Comparison of ENCODE assay signal across 11 mouse cellular contexts in genomic region chr5:24600236-24600635, GRCm38 (mm10). TPM values are rescaled to one million over a fixed set of nuclear protein-coding genes. Genes with fewer than 3 reads are reported as not detected.
A peak's percentile ranks its signal among the peaks of the same experiment; 100 is the strongest.
DNase-seq lines count a peak whose midpoint lies in the region; ATAC-seq and TF ChIP-seq lines count a peak whose summit lies in the region.
"Had no signal": no experiment of that assay in that cellular context is flagged by ENCODE, and none has a peak within 500 bp of the region (broad histone marks: within the 10 kb centered on the region; RNA-seq: fewer than 3 reads in every experiment).

No protein-coding gene starts in this region.

- peak overlapping the region; percentile 80; the same call in 1 of the 2 replicates for H3K4me2 ChIP-seq in heart, postnatal 0 days (ENCODE audit: low read depth, low read length)
- H3K4me2 ChIP-seq in hindbrain, embryonic 14.5 days (replicated peaks): peak overlapping the region; percentile 95
- peak overlapping the region; percentile 97; the same call in 1 of the 2 replicates for H3K4me2 ChIP-seq in midbrain, postnatal 0 days (ENCODE audit: low read depth, low read length, poor library complexity, severe bottlenecking)

- peaks cover 10% of the 10 kb centered on the region for H3K36me3 ChIP-seq in heart, postnatal 0 days (replicated peaks; ENCODE audit: control insufficient read depth, insufficient read depth, low read length)
- H3K36me3 ChIP-seq in forebrain, embryonic 10.5 days (replicated peaks): peaks cover 5% of the 10 kb centered on the region
- peaks cover 8% of the 10 kb centered on the region; the same call in 1 of the 2 replicates for H3K36me3 ChIP-seq in hindbrain, embryonic 14.5 days (replicated peaks; ENCODE audit: control insufficient read depth, insufficient read depth)
- H3K36me3 ChIP-seq in midbrain, postnatal 0 days (ENCODE audit: insufficient read depth, low read length): 0 out of 2 replicates have a peak, but pooled peaks cover 5% of the 10 kb centered on the region

- no peak for ATAC-seq in heart, postnatal 0 days (ENCODE audit: insufficient read depth, low read depth)
- ATAC-seq in hindbrain, embryonic 14.5 days (ENCODE audit: low FRiP score): no peak
- ATAC-seq in midbrain, postnatal 0 days (ENCODE audit: low FRiP score): no peak

- no peak overlapping the region for H3K4me3 ChIP-seq in heart, postnatal 0 days (ENCODE audit: low read depth, low read length)
- peak overlapping the region; percentile 71; the same call in 1 of the 2 replicates for H3K4me3 ChIP-seq in forebrain, embryonic 10.5 days
- no peak overlapping the region for H3K4me3 ChIP-seq in hindbrain, embryonic 14.5 days (replicated peaks; ENCODE audit: low read length)
- no peak overlapping the region for H3K4me3 ChIP-seq in midbrain, postnatal 0 days (ENCODE audit: low read depth, low read length)

- TF ChIP-seq CTCF in heart, postnatal 0 days (IDR thresholded peaks at IDR 0.05; ENCODE audit: low read depth): no peak
- no peak for TF ChIP-seq CTCF in midbrain, postnatal 0 days (IDR thresholded peaks at IDR 0.05)

- TF ChIP-seq EP300 in heart, postnatal 0 days (IDR thresholded peaks at IDR 0.05; ENCODE audit: low read depth): no peak

- no peaks in the 10 kb centered on the region for H3K27me3 ChIP-seq in heart, postnatal 0 days (ENCODE audit: control insufficient read depth, insufficient read depth, low read length)
- peaks cover 49% of the 10 kb centered on the region for H3K27me3 ChIP-seq in forebrain, embryonic 10.5 days (ENCODE audit: poor library complexity, severe bottlenecking)
- H3K27me3 ChIP-seq in hindbrain, embryonic 14.5 days (ENCODE audit: control insufficient read depth, insufficient read depth, low read length): no peaks in the 10 kb centered on the region
- H3K27me3 ChIP-seq in midbrain, postnatal 0 days (ENCODE audit: insufficient read depth, low read length): no peaks in the 10 kb centered on the region

- H3K27ac ChIP-seq in heart, postnatal 0 days (ENCODE audit: low read depth): 0 out of 2 replicates have a peak overlapping the region, but pooled peaks have one; percentile 98
- peak overlapping the region; percentile 94; the same call in 1 of the 2 replicates for H3K27ac ChIP-seq in forebrain, embryonic 10.5 days
- H3K27ac ChIP-seq in hindbrain, embryonic 14.5 days: no peak overlapping the region
- H3K27ac ChIP-seq in midbrain, postnatal 0 days (ENCODE audit: low read depth, low read length): no peak overlapping the region; the same call in 1 of the 2 replicates
- H3K27ac ChIP-seq: liver, embryonic 14.5 days had no signal

- H3K9ac ChIP-seq in heart, postnatal 0 days (replicated peaks; ENCODE audit: low read depth, low read length): no peak overlapping the region
- H3K9ac ChIP-seq in hindbrain, embryonic 14.5 days: no peak overlapping the region
- H3K9ac ChIP-seq in midbrain, postnatal 0 days (replicated peaks; ENCODE audit: low read length, poor library complexity, severe bottlenecking): no peak overlapping the region
- H3K9ac ChIP-seq: liver, embryonic 14.5 days had no signal

- 44% methylated on average over 2 of the region's 2 CpGs for WGBS in heart, postnatal 0 days
- WGBS in forebrain, embryonic 10.5 days: 59% methylated on average over 2 of the region's 2 CpGs
- WGBS in hindbrain, embryonic 14.5 days: 66% methylated on average over 2 of the region's 2 CpGs
- WGBS in midbrain, postnatal 0 days: 59% methylated on average over 2 of the region's 2 CpGs

- H3K9me3 ChIP-seq in heart, postnatal 0 days (replicated peaks; ENCODE audit: control insufficient read depth, low read length): no peaks in the 10 kb centered on the region
- H3K9me3 ChIP-seq in forebrain, embryonic 10.5 days: no peaks in the 10 kb centered on the region
- no peaks in the 10 kb centered on the region for H3K9me3 ChIP-seq in hindbrain, embryonic 14.5 days (ENCODE audit: control insufficient read depth, low read length)
- no peaks in the 10 kb centered on the region for H3K9me3 ChIP-seq in midbrain, postnatal 0 days (ENCODE audit: low read length)

- no peak for DNase-seq in heart, postnatal 0 days (ENCODE audit: low spot score)
- DNase-seq in heart, adult 11 months: no peak
- no peak for DNase-seq in forebrain, embryonic 10.5 days (ENCODE audit: extremely low spot score, low spot score)
- no peak for DNase-seq in hindbrain, embryonic 14.5 days (ENCODE audit: low spot score)
- no peak for DNase-seq in midbrain, postnatal 0 days (ENCODE audit: low spot score)
- DNase-seq in adrenal gland, postnatal 4 days (ENCODE audit: low spot score in 2 of 2): no peak
- no peak for DNase-seq in left cerebral cortex, adult 18-20 months (ENCODE audit: low spot score in 2 of 2)
- no peak for DNase-seq in frontal cortex, adult 2 months (ENCODE audit: extremely low spot score in 1 of 2, low spot score in 1 of 2)
- DNase-seq: adrenal gland, adult 8-10 months had no signal

- peaks cover 32% of the 10 kb centered on the region for H3K4me1 ChIP-seq in heart, postnatal 0 days (ENCODE audit: control insufficient read depth, insufficient read depth)
- H3K4me1 ChIP-seq in forebrain, embryonic 10.5 days: peaks cover 98% of the 10 kb centered on the region
- peaks cover 83% of the 10 kb centered on the region for H3K4me1 ChIP-seq in hindbrain, embryonic 14.5 days (replicated peaks; ENCODE audit: control insufficient read depth, insufficient read depth, low read length)
- peaks cover 58% of the 10 kb centered on the region; the same call in 1 of the 2 replicates for H3K4me1 ChIP-seq in midbrain, postnatal 0 days (ENCODE audit: insufficient read depth, low read length)

RNA-seq across cellular contexts. Expression of gene Chpf2, which starts 13.7 kb away (rescaled TPM):
- 34.9 and 64.4 TPM in 2 replicates for total RNA-seq in heart, postnatal 0 days (2014; rRNA removed; ENCODE audit: low replicate concordance)
- polyA plus RNA-seq in heart, postnatal 0 days (2015; fragmentation: Nextera tagmentation; extraction: Ambion mirVana): 10.5 and 13.2 TPM in 2 replicates
- 15.1 and 16.0 TPM in 2 replicates for polyA plus RNA-seq in forebrain, embryonic 10.5 days (2016; fragmentation: Nextera tagmentation; extraction: Ambion mirVana)
- 14.0 and 14.4 TPM in 2 replicates for polyA plus RNA-seq in hindbrain, embryonic 14.5 days (2014; fragmentation: Nextera tagmentation; extraction: Ambion mirVana)
- 31.3 and 32.8 TPM in 2 replicates for total RNA-seq in midbrain, postnatal 0 days (2014; rRNA removed)
- polyA plus RNA-seq in midbrain, postnatal 0 days (2015; fragmentation: Nextera tagmentation; extraction: Ambion mirVana): 25.5 and 26.3 TPM in 2 replicates
- total RNA-seq in adrenal gland, postnatal 4 days (2021): 10 to 100 TPM; 59.1 to 68.4 TPM
- total RNA-seq in left cerebral cortex, adult 18-20 months (2021): 10 to 100 TPM; 65.9 to 76.4 TPM
- polyA plus RNA-seq in frontal cortex, adult 2 months (2012; rRNA removed): 47.1 and 50.5 TPM in 2 replicates

RNA-seq across cellular contexts. Expression of gene Abcf2, which starts 23.0 kb away (rescaled TPM):
- total RNA-seq in heart, postnatal 0 days (2014; rRNA removed; ENCODE audit: low replicate concordance): 53.7 and 56.0 TPM in 2 replicates
- polyA plus RNA-seq in heart, postnatal 0 days (2015; fragmentation: Nextera tagmentation; extraction: Ambion mirVana): 46.0 and 49.6 TPM in 2 replicates
- 193 and 197 TPM in 2 replicates for polyA plus RNA-seq in forebrain, embryonic 10.5 days (2016; fragmentation: Nextera tagmentation; extraction: Ambion mirVana)
- 72.3 and 87.2 TPM in 2 replicates for polyA plus RNA-seq in hindbrain, embryonic 14.5 days (2014; fragmentation: Nextera tagmentation; extraction: Ambion mirVana)
- 55.9 and 57.0 TPM in 2 replicates for total RNA-seq in midbrain, postnatal 0 days (2014; rRNA removed)
- 58.2 and 62.3 TPM in 2 replicates for polyA plus RNA-seq in midbrain, postnatal 0 days (2015; fragmentation: Nextera tagmentation; extraction: Ambion mirVana)
- 10 to 100 TPM; 54.7 to 59.8 TPM for total RNA-seq in adrenal gland, postnatal 4 days (2021)
- total RNA-seq in left cerebral cortex, adult 18-20 months (2021): 10 to 100 TPM; 89.7 to 90.5 TPM
- polyA plus RNA-seq in frontal cortex, adult 2 months (2012; rRNA removed): 78.1 and 86.2 TPM in 2 replicates

RNA-seq across cellular contexts. Expression of gene Smarcd3, which starts 24.0 kb away (rescaled TPM):
- total RNA-seq in heart, postnatal 0 days (2014; rRNA removed; ENCODE audit: low replicate concordance): 79.2 and 98.4 TPM in 2 replicates
- polyA plus RNA-seq in heart, postnatal 0 days (2015; fragmentation: Nextera tagmentation; extraction: Ambion mirVana): 33.9 and 36.9 TPM in 2 replicates
- polyA plus RNA-seq in forebrain, embryonic 10.5 days (2016; fragmentation: Nextera tagmentation; extraction: Ambion mirVana): 34.7 and 39.7 TPM in 2 replicates
- 149 and 171 TPM in 2 replicates for polyA plus RNA-seq in hindbrain, embryonic 14.5 days (2014; fragmentation: Nextera tagmentation; extraction: Ambion mirVana)
- 279 and 347 TPM in 2 replicates for total RNA-seq in midbrain, postnatal 0 days (2014; rRNA removed)
- 187 and 189 TPM in 2 replicates for polyA plus RNA-seq in midbrain, postnatal 0 days (2015; fragmentation: Nextera tagmentation; extraction: Ambion mirVana)
- 10 to 100 TPM; 27.9 to 30.6 TPM for total RNA-seq in adrenal gland, postnatal 4 days (2021)
- 100 to 1,000 TPM in 1 of 2 experiments, 10 to 100 TPM in 1; 93.6 to 103 TPM for total RNA-seq in left cerebral cortex, adult 18-20 months (2021)
- polyA plus RNA-seq in frontal cortex, adult 2 months (2012; rRNA removed): 116 and 135 TPM in 2 replicates

RNA-seq across cellular contexts. Expression of gene 4931409K22Rik, which starts 43.6 kb away (rescaled TPM):
- total RNA-seq in heart, postnatal 0 days (2014; rRNA removed; ENCODE audit: low replicate concordance): not detected in 2 replicates
- polyA plus RNA-seq in heart, postnatal 0 days (2015; fragmentation: Nextera tagmentation; extraction: Ambion mirVana): not detected in 2 replicates
- polyA plus RNA-seq in forebrain, embryonic 10.5 days (2016; fragmentation: Nextera tagmentation; extraction: Ambion mirVana): 0.06 TPM in 1 of 2 replicates, not detected in the other
- polyA plus RNA-seq in hindbrain, embryonic 14.5 days (2014; fragmentation: Nextera tagmentation; extraction: Ambion mirVana): 0.10 and 0.19 TPM in 2 replicates
- not detected in 2 replicates for total RNA-seq in midbrain, postnatal 0 days (2014; rRNA removed)
- not detected in 2 replicates for polyA plus RNA-seq in midbrain, postnatal 0 days (2015; fragmentation: Nextera tagmentation; extraction: Ambion mirVana)
- under 1 TPM in 1 of 2 experiments, not detected in 1; 0.11 TPM for total RNA-seq in adrenal gland, postnatal 4 days (2021)
- not detected for total RNA-seq in left cerebral cortex, adult 18-20 months (2021)
- polyA plus RNA-seq in frontal cortex, adult 2 months (2012; rRNA removed): 0.18 and 0.59 TPM in 2 replicates
- total RNA-seq: adrenal gland, adult 8-10 months; neutrophil, adult 5-6 weeks had no signal
- polyA plus RNA-seq: liver, embryonic 14.5 days had no signal

RNA-seq across cellular contexts. Expression of gene Asb10, which starts 59.5 kb away (rescaled TPM):
- 34.4 and 44.0 TPM in 2 replicates for total RNA-seq in heart, postnatal 0 days (2014; rRNA removed; ENCODE audit: low replicate concordance)
- 20.8 and 24.3 TPM in 2 replicates for polyA plus RNA-seq in heart, postnatal 0 days (2015; fragmentation: Nextera tagmentation; extraction: Ambion mirVana)
- polyA plus RNA-seq in forebrain, embryonic 10.5 days (2016; fragmentation: Nextera tagmentation; extraction: Ambion mirVana): 0.09 and 0.15 TPM in 2 replicates
- polyA plus RNA-seq in hindbrain, embryonic 14.5 days (2014; fragmentation: Nextera tagmentation; extraction: Ambion mirVana): 0.22 and 0.23 TPM in 2 replicates
- total RNA-seq in midbrain, postnatal 0 days (2014; rRNA removed): 1.2 TPM in 1 of 2 replicates, not detected in the other
- 0.31 and 0.39 TPM in 2 replicates for polyA plus RNA-seq in midbrain, postnatal 0 days (2015; fragmentation: Nextera tagmentation; extraction: Ambion mirVana)
- 1 to 10 TPM; 2.6 to 3.0 TPM for total RNA-seq in adrenal gland, postnatal 4 days (2021)
- not detected for total RNA-seq in left cerebral cortex, adult 18-20 months (2021)
- polyA plus RNA-seq in frontal cortex, adult 2 months (2012; rRNA removed): 0.42 and 0.62 TPM in 2 replicates
- total RNA-seq: neutrophil, adult 5-6 weeks had no signal

Comparison
In these comparisons a context has a peak if more than half of its experiments do, and no peak if none do; other contexts are left out.
1. H3K27ac ChIP-seq: peak in heart, postnatal 0 days (single experiment) and forebrain, embryonic 10.5 days (single experiment); none in hindbrain, embryonic 14.5 days (single experiment) and midbrain, postnatal 0 days (single experiment).
2. Peak in every context shown above with its lines, with median percentiles within 50 percentile points of each other: H3K4me2 ChIP-seq.